Mouse (Mus musculus): ENCODE results near the gene Gm20815. TPM values are rescaled to one million over a fixed set of nuclear protein-coding genes. Genes with fewer than 3 reads are reported as not detected.
"Not testable (repeated sequence)": the region's sequence is repeated elsewhere in the genome, so short reads cannot be mapped to it uniquely, and the experiment has no call there.

The Gm20815 gene
- polyA plus RNA-seq (2015; fragmentation: Nextera tagmentation; extraction: Ambion mirVana), result not detected in 2 replicates

- not testable (repeated sequence) for H3K27ac ChIP-seq (replicated peaks)
These were observed at the start of gene Gm20815 for GRCm38 (mm10) chrY:8835069-8835468. TSS of gene Gm20815 (minus strand) at chrY:8835169.

More at GRCm38 (mm10) chrY:8835069-8835468, at the start of gene Gm20815:
- H3K9me3 ChIP-seq; H3K4me3 ChIP-seq; H3K27me3 ChIP-seq (replicated peaks); ATAC-seq (ENCODE audit: extremely low read depth, insufficient number of reproducible peaks, low FRiP score, low TSS enrichment); H3K9ac ChIP-seq; H3K36me3 ChIP-seq; H3K4me1 ChIP-seq; H3K4me2 ChIP-seq: not testable (repeated sequence)
- WGBS, result 19% methylated on average over 2 of the region's 4 CpGs

All from heart, embryonic 13.5 days (tissue).